Mouse (Mus musculus): ENCODE results near the gene Pknox2.

The Pknox2 gene

DNA sequence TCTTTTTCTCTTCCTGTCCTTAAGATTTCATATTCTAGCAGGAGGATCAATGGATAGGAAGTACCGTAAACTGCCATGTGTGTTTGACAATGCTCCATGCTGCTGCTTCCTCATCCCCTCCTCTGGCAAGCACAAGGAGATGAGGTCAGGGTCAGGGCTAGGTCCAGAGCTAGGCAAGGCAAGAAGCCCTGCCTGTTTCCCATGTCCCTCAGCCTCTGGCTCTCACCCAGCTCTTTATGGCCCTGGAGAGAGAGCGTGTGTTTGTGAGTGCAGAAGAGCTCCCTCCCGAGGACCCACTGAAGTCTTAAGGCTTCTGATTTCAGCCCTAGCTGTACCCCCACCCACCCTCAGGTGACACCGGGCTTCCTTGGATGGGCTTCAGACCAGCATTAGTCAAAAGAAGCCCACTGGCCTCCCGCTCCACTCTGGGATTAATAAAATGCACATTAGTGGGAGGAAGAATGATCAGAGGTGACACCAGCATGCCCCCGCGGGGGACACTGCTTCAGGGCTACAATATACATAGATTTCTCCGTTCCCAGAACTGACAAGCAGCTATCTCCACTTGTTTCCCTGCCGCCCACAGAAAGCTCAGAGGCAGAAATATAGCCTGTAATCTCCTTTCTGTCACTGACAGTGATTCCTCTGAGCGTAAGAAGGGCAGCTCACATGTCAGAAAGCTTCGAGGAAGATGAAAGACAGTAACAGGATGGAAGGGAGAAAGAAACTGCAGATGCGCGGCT, 156.4 kb downstream of the Pknox2 start:
- no peak for DNase-seq (ENCODE audit: low spot score)

DNA sequence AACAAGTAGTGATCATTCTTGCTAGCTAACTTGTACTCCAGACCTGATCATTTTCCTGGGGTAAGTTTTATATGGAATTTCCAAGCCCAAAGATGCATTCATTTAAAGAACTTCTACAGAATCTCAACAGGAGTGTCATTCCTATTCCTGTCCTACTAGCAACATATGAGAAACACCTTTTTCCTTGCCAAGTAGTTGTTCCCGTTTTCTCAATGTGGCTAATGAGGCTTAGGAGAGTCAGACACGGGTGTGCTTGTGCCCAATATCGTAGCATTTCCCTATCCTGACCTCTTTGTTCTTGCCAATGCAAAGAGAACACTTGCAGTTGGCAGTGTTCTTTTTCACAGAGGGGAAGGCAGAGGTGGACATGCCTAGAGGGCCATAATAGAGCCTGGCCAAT, 157.2 kb downstream of the Pknox2 start:
- no peak for DNase-seq (ENCODE audit: low spot score)

DNA sequence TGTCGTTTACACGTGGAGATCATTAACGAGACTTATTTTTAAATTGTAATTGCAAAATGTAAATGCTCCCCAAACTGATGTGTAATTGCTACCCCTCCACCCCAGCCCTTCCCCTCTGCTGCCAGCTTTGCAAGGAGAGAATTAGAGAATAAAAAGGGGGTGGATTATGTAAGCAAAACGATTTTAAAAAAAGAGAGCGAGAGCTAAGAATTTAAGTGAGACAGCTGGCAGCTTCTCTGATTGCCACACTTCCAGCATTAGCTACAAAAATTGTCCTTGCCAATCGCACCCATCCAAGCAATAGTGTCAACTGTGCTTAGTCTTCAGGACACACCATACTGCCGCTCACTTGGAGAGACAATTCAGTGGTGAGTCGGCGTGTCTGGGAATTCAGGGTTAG, 162.0 kb downstream of the Pknox2 start:
- peak; percentile 77 for DNase-seq (ENCODE audit: low spot score)

DNA sequence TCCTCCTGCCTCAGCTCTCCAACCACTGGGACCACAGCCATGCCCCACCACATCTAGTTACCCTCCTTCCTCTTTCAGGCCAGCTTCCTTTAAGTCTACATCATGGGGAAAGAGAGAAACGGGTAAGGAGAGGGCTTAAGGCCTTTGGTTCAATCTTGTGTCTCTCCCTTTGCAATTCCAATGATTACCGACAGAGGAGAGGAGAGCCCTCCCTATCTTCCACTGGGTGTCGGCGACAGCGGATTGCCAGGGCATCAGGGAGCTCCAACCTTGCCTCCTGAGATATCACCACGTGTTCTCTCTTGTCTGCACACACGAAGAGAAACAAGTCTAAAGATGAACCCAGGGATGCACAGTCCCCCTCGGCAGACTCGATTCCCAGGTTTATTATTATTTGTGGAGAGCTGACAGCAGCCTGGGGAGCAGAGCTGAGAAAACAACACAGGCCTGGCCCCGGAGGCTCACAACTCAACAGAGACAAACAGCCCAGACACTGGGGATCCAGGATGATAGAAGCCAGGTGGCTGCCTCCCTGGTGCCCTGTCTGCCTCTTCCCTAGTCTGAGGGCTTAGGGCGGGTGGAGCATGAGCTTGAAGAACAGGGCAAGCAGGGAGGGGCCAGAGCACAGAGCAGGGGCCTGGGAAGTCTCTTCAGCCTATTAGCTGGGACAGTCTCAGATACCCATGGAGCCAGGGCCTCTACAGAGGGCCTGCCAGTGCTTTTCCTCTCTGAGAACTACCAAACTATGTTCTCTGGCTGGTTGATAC, 170.4 kb downstream of the Pknox2 start:
- DNase-seq (ENCODE audit: low spot score) = no peak

DNA sequence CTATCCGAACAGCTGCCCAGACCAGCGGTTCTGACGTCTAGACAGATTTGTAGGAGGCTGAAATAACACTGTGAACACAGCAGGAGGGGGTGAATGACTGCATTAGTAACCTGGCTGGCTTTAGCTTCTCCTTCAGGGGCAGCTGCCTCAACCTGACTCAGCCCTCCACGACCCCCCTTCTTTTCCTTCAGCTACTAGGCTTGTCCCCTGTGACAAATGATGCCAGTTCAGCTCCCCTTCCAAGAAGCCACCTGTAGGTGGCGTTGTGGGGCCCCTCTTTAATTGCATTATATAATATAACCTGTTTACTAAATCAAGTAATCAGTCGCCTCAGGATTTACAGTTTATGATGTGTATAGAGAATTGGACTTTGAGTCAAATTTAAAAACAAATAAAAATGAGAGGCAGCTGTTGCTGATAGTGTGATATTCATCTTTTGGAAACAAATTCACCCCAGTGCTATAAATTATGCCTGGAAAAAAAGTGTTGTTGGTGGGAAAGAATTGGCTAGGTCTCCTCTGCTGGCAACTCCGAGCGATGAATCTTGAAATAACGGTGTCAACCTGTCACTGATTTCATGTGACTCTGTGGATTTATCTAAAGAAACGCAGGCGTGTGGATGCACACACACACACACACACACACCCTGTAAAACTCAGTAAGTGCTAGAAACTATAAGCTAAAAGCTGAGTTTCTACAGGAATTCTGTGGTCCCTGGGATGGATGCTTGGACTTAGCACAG, 173.6 kb downstream of the Pknox2 start:
- DNase-seq (ENCODE audit: low spot score) = peak; percentile 55

DNA sequence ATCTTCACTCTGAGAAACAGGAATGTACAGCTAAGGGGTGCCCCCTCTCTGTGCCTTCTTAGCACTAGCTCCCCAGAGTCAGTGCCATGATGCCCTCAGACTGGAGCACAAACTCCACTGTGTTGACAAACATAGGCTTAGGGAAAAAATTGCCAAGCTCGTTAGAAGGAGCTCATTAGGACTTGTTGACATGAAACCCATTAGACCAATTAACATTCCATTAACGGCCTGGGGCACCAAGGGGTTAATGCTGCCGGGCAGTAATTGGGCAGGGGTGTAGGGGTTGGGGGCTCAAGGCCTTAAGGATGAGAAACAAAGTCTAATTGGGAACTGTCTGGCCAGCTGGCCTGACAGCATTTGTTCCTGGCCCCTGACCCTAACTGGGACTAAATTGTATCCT, 175.1 kb downstream of the Pknox2 start:
- DNase-seq (ENCODE audit: low spot score) = no peak

DNA sequence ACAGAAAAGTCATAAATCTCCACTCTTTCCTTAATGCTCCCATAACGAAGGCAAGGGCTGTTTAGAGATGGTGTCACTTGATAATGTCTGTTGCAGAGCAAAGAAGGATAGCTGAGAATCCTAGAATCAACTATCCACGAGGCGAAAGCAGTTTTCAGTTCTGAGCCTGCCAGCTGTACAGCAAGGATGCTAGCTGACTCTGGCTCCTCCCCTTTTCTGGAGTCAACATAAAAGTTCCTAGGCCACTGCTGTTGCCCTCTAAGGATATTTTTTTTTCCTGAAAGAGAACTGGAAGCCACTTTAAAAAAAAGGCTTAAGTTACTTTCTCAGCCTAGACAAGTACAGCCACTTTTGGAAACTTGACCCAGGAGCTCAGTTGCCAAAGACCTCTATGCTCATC, 176.1 kb downstream of the Pknox2 start:
- DNase-seq (ENCODE audit: low spot score) = no peak

DNA sequence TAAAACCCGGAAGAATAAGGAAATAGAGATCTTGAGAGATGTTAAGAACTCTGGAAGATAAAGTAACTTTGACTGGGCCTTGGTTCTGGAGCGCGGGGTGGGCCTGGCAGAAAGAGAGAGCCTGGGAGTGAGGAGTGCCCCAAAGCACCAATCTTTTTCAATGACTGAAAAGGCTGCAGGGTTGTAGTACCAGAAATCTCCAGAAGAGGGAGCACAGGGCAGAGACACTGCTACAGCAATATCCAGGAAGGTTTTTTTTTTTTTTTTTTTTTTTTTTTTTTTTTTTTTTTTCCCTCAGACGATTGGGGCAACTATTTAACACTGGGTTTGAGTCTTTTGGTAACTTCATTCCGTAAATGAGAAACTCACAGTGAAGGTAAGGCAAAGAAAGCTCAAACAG, 176.6 kb downstream of the Pknox2 start:
- DNase-seq (ENCODE audit: low spot score) = peak; percentile 85

DNA sequence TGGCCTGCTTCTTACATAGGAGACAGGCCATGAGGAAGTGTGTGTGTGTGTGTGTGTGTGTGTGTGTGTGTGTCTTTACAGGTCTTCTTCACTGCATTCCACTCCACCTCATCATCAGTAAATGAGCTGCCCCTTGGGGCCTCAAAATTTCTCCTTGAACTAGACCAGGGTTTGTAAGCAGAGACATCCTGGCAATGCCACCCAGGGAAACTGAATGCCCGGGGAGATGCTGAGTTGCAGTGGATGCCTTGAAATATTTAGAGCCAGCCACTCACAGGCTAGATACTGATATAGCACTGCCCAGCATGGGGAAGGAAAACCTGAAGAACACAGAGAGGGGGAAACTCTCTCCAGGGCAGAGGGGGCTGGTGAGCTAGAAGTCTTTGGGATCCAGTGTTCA, 178.1 kb downstream of the Pknox2 start:
- no peak for DNase-seq (ENCODE audit: low spot score)

DNA sequence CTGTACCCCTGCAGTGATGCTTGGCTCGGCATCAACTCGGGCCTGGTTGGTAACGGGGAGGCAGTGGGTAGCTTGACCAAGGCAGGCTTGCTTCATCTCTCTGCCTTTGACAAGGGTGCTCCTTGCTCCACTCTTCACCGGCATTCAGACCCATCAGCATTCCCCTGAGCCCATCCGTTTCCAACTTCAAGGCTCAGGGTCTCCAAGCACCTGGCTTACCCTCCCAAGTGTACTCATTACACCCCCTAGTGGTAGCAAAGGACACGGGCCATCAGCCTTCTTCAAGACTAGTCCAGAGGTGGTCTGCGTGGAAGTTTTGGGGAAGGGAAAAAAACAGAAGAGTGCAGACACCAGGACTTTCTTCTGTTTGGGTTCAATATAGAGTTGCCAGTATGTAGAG, 178.5 kb downstream of the Pknox2 start:
- DNase-seq (ENCODE audit: low spot score) = no peak

DNA sequence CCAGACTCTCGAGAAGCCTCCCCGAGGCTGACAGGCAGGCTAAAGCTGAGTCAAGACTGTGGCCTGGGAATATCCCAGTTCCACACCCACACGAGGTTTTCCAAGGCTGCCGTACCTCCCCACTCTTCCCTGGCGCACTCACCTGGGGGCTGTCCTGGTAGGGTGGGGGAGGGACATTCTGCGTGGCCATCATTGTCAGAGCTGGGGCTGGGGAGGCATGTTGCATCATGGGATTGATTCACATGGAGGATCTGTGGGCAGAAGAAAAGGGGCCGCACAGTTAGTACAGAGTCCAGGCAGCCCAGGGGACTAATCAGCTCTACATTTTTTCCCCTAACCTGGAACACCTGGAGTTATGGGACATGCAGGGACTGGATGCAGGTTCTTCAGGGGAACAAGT, 179.0 kb downstream of the Pknox2 start:
- no peak for DNase-seq (ENCODE audit: low spot score)

DNA sequence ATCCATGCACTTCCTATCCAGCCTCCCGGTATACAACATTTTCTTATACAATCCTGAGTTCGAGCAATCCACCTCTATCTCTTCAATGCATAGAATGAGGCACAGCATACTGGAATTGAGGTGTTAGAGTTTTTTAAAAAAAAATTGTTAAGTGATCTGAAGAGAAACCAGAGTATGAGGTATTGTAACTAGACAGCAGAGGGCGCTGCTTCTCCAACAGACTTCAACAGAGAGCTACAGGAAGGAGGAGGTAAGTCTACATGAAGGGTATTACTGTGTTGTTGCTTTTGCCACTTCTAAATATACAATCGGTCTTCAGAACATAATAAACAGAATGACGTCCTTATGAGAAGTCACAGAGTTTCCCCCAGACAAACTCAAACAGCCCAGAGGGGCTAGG, 181.5 kb downstream of the Pknox2 start:
- no peak for DNase-seq (ENCODE audit: low spot score)

DNA sequence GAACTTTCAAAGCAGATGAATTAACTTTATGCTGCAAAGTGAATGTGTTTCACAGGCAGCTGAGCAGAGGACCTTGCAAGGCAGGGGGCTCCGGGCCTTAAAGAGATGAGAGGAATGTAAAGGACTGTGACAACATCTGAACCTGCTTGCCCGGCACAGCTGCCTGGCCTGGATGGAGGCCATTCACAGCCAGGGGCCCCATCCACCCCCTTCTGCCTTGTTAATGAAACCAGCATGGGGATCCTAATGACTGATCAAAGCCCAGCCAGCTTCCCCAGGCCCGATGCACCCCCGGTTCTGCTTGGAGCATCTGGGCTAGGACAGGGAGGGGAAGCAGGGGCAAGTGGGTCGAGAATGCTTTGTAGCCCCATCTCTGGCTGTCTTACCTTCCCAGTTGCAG, 183.0 kb downstream of the Pknox2 start:
- no peak for DNase-seq (ENCODE audit: low spot score)

DNA sequence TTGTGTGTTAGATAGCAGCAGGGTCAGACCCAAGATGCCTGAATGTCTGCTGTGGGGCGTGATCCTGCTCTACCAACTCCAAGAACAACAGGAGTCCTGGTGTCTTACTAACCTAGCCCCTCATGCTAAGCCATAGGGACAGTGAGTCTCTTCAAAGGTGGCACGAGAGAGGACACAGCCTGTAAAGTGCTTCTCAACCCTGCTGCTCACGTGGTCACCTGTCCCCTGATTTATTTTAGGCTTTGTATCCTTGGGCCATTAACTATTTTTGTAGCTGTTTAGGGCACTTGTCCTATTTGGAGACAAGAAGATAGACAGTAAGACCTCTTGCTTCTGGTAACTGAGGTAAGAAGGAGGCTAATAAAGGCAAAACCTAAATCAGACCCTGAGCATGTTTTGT, 183.7 kb downstream of the Pknox2 start:
- no peak for DNase-seq (ENCODE audit: low spot score)

DNA sequence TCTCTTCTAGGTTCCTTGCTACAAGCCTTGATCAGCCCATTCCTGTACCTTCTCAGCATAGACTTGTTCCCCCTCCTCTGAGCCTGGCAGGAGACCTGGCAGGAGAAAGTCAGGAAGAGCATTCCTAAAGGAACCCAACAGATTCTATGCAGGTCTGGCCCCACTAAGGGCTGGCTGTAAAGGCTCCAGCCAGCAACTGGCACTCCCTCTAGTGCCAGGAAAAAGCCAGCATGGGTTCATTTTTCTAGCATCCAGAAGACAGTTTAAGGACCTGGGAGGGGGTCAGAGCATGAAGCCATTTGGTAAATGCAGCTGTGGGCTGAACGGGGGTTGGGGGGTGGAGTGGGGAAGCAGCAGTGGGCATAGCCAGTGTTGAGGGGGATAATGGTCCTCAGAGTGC, 185.3 kb downstream of the Pknox2 start:
- DNase-seq (ENCODE audit: low spot score) = no peak

DNA sequence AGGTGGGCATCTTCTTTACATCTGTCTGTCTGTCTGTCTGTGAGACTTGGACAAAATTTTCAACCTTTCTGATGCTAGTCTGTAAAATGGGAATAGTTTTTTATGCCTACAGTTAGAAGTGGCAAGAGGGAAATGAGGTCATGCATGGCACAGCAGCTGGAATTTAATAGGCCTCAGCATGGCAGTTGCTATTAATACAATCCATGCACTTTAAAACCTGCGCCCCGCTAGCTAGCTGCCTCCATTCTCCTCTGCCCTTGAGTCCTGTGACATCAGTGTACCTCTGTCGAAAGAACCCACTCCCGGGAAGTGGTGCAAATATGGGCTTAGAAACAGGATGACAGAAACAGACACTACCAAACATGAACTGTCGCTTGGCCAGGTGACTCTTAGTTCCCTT, 186.1 kb downstream of the Pknox2 start:
- DNase-seq (ENCODE audit: low spot score) = no peak

DNA sequence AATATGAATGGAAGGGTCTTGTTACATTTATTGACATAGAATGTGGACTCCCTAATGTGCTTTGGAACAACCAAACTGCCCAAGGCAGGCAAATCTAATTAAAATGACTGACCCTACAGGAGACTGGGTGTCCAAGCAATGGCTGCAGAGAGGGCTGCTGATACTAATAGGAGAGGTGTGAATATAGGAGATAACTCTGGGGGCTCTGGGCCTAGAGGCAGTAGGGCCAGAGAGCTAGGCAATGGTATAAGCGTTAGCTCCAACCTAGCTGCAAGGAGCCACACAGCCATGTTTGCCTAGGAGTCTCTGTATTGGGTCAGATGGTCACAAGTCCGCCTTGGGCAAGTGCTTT, 196.1 kb downstream of the Pknox2 start:
- no peak for DNase-seq (ENCODE audit: low spot score)

DNA sequence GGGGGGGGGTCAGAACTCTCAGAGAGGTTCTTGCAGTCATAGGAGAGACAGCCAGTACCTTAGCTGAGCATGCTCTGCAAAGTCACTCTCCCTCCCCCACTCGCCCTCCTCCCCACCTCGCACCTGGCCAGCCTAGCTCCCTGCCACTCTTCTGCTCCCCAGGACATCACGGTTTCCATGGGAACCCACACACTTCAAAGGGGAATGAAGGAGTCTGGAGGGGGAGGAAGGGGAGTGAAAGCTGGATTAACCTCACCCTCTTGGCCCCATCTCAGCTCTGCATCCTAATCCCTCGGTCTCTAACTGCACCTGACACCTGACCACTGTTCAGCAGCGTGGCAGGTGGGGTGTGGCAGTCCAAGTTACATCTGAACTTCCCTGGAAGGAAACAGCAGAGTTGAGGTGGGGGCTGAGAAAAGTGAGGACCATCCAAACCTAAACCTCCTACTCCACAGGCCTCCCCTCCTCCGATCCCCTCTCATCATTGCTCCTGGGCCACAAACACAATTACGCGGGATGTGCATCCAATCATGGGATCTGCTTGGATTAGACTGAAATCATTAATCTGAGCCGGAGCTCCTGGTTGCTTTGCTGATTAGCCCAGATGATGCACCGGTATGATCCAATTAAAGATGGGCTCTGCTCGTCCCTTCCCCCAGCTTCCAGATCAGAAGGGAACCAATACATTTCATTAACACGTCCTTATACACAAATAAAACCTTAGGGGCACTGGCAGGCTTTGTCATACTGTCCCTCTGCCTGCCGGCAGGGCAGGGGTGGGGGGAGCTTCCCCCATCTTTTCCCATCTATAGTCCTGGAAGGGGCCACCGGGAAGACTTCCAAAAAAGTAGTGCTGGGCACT, 196.7 kb downstream of the Pknox2 start:
- no peak for DNase-seq (ENCODE audit: low spot score)

DNA sequence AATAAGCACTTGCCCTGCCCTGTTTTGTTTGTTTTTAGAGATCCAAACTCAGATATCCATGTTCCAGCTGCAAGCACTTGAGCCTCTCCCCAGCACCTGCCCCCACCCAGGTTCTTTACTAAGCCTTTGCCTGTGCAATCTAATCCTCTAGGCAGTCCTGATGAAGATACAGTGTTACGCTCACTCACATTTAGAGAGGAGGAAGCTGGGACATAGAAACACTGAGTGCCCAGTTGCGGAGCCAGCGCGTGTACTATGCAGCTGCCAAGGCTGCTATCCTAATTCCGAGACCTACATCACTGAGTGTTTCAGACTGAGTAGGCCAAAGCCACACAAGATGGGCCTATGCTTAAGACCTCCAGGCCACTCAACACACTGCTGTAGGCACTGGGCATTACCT, 199.0 kb downstream of the Pknox2 start:
- no peak for DNase-seq (ENCODE audit: low spot score)

DNA sequence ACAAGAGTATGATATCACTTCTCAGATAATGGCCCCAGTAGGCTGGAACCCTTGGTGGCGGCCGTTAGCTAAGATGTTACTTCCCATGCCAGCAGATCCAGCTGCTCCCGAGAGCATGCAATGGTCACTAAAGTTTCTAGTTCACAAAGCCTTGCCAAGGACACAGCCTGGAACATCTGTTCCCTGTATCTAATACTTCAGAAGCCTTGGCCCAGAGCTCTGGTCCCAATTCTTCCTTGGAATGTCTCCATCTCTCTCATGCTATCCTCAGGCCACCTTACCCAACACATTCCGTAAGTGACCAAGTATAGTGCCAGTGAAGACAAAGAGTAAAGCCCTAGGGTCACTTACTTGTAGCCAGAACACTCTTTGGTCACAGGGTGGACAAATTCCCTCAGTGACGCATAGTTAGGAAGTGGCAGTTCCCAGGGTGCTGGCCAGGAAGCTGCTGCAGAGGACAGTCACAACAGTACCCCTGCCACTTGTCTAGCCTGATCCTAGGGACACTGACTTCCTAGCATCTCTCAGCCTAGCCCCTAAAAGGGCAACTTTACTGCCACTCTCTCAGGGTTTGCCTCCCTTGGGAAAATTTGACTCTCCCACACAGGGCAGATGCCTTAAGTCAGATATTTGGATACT, 200.0 kb downstream of the Pknox2 start:
- DNase-seq (ENCODE audit: low spot score) = no peak

DNA sequence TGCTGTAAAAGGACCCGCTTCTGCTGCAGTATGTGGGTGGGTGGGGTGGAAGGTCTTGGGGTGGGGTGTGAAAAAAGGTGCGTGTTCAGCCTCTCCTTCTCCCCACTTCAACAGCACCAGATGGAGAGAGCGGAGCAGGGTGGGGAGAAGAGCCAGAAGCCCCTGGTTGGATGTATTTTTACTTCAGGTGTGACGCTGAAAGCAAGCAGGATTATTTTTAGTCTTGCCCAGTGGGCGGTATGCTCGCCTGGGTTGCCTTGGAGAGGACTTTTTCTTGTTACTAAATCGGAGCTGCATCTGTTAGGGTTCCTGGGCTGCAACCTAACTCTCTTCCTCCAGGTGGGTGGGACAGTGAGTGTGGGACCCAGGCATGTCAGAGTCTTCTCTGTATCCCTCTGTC, 202.4 kb downstream of the Pknox2 start:
- DNase-seq (ENCODE audit: low spot score) = peak; percentile 88

DNA sequence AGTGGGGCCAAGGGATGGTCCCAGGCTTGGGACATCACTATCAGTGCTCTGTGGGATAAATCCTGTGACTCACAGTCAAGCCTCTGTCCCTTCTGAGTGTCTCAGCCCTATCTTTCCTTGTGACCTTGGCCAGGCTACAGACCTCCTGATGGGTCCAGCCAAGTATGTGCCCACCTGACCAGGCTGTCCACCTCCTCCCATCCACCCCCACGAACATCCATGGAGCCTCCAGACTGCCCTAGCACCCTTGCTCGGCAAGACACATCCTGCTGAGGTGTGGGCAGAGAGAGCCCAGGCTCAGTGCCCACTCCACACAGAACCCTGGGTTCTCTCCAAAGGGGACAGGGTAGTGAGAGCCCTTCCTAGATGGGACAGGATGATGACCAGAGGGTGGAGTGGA, 204.6 kb downstream of the Pknox2 start:
- DNase-seq (ENCODE audit: low spot score) = no peak
